Mouse (Mus musculus): Measurements from ENCODE around the gene Papss2.

The Papss2 gene

DNA sequence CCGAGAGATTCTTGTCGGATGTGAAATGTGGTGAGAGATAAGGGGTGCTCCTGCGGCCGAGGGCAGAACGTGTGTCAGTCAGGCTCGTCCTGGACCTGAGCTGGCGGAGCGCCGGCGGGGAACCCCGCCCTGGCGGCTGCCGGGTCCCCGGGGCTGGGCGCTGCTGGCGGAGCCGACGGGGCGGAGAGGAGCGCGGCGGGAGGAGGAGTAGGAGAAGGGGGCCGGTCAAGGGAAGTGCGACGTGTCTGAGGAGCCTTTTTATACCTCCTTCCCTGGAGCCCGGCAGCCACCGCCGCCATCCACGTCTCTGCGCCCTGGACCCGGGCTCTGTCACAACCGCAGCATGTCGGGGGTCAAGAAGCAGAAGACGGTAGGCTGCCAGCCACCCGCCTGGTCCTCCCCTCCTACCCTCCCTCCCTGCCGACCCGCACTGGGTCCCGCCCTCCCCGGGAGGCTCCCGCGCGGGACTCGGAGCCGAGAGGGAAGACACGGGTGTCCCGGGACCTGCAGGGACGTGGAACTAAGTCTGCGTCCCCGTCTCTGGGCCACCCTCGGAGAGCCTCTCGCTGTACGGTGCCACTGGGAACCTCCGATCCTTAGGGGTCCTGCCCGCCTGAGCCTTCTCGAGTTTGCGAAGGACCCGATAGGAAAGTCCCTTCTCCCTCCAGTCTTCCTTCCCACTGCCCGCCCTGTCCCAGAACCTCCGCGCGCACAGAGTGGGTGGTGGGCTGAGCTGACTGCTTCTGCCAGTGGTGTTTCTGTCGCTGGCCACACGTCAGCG lies at the start of gene Papss2:
Gene Papss2 (plus strand): TSS at position 285 of the 781 bp plus-strand sequence.
- in situ Hi-C loops (cut with MboI; ENCODE audit: unreplicated experiment in 2 of 2), result loop anchor here in 1 of 2 experiments (10.0 kb wide), 1 partner anchor 99 kb away; no protein-coding TSS in a partner anchor

DNA sequence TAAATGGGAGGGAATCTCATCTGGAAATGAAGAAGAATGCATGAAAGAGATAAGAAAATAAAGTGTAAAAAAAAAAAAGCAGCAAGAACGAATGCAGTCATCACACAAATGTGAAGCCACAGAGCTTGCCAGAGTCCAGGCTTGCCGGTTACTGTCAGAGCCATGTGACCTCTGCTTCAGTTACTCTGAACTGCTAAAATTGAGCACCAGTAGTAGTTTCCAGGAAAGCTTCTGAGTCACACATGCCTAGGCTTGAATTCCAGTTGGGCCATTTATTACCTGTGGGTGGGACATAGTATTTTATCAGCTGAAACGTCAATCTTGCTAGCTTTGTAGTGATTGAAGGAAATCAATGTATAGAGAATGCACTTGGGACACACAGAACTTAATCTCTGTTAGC lies 48.2 kb upstream of the Papss2 start:
- in situ Hi-C loops (cut with MboI; ENCODE audit: unreplicated experiment in 2 of 2), result no loop called here

DNA sequence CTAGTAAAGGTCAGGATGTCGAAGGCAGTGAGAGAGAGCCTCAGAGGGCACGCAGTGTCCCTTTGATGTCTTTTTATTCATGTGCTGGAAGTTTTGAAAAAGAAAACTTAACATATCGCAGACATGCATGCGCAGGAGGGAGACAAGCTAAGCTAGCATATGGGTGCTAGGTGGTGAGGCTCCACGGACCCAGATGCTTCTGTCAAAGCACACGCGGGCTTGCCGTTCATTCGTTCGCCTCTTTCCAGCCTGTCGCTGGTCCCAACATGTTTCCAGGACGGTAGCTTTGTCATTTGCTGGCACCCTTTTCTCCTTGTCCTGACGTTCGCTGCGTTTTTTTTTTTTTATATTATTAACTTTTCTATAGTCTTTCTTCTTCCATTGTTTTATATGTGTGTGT lies 47.4 kb upstream of the Papss2 start:
- in situ Hi-C loops (cut with MboI; ENCODE audit: unreplicated experiment in 2 of 2), result no loop called here

DNA sequence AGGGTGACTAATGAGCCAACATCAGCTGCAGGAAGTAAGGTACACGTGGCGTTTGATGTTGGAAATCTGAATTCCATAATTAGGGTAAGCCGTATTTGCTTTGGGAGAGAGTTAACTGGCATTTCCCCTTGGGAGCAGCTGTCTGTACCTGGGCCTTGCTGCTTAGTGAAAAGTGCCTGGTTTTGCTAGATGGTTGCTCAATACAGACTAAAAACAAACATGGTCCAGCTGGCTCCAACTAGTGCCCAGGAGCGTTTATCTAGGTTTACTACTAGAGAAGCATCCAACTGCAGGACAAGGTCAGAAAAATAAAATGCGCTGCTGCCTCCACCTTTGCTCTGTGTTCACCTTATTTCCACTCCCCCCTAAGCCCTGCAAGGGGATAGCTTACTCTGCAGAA lies 45.1 kb upstream of the Papss2 start:
- in situ Hi-C loops (cut with MboI; ENCODE audit: unreplicated experiment in 2 of 2), result no loop called here

DNA sequence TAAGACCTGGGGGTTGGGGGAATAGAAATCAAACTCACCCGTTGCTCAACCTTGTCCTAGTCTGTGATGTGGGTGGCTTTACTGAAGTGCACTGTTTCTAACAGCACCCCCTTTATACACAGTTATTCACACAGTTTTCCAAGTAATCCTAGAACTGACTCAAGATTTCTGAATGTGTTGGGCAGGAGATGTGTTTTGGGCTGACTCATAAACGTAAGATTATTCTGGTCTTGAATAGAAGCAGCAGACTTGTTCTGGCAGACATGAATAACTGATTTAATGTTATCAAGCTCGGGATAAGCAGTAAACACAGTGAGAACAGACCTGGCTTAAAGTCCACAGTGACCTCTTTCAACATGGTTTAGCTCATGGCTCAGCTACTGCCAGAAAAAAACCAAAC lies 44.1 kb upstream of the Papss2 start:
- in situ Hi-C loops (cut with MboI; ENCODE audit: unreplicated experiment in 2 of 2), result no loop called here

DNA sequence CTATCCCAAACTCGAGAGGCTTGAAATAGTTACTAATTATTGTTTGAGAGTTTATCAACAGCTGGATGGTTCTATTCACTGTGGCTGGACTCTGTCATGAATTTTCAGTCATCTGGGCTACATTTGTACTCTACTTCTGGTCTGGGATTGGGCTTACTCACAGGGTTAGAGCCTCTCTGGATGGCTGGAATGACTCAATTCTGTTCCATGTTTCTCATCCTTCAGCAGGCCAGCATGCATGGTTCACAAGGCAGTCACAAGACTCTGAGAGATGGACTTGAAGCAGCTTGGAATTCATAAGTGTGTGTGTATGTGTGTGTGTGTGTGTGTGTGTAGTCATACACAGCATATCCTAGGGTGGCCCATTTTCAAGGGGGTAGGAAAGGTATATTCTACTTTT lies 43.5 kb upstream of the Papss2 start:
- in situ Hi-C loops (cut with MboI; ENCODE audit: unreplicated experiment in 2 of 2), result no loop called here

DNA sequence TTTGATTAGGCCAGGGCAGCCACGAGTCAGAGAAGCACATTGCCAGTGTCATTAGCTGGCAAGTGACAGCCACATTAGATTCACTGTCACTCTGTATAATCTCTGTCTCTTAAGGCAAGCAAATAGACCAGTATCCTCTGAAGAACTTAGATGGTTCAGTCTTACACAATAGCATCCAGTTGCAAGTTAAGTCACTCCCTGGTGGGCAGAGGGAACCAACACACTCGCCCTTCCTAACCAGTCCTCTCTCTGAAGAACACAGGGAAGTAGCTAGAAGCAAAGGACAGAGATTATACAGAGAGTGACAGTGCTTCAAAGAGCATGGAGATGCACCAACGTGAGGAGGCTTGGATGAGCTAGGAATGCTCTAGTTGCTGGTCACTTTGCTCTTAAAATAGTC lies 42.3 kb upstream of the Papss2 start:
- in situ Hi-C loops (cut with MboI; ENCODE audit: unreplicated experiment in 2 of 2), result no loop called here

DNA sequence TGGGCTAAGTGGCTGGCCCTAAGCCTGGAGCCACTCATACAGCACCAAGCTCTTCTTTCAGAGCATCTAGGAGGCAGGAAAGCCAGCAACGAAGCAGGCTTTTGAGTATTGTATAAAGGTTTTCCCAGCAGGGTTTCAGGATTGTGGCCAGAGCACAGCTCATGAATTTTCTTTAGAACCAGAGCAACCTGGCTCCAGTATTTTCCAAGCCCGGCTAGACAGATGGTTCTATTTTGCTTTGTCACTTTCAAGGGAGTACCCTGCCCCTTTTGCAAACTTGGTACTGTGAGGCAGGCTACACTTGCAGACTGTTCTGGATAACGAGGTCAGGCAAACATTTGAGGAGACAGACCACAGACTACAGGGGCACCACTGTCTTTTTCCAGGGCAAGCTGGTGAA lies 40.3 kb upstream of the Papss2 start:
- in situ Hi-C loops (cut with MboI; ENCODE audit: unreplicated experiment in 2 of 2), result no loop called here

DNA sequence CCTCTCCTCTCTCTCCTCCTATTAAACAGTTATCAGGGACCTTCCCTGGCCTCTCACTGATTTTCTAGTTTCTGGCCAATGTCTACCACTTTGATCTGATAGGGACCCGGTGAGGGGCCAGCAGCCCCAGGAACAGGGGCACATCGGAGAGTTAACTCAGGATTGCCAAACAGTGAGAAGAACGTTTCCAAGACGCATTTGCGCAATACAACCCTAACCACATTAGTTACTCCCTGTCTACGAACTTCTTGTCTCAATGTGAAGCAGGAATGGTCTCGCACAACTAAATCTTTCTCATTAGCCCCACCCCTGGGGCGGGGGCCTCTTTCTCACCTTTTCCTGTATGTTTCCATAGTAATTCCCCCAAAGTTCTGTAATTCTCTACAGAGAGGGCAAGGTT lies 28.6 kb upstream of the Papss2 start:
- in situ Hi-C loops (cut with MboI; ENCODE audit: unreplicated experiment in 2 of 2), result no loop called here

DNA sequence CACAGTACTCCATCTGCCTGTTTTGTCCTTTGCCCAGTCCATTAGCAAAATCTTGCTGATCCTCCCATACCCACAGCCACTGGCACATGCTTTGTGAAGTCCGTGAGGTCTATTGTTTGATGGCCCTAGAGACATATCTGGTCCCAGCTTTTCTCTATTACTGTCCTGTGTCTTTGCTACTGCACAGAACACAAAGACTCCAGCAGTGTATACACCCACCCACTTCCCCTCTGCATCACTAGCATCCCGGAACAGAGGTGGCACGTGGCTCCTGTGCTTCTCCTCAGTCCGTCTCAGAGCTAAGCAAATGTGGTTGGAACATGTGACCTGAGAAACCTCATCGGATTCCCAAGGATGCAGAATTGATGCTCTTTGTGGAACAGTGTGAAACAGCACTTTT lies 28.1 kb upstream of the Papss2 start:
- in situ Hi-C loops (cut with MboI; ENCODE audit: unreplicated experiment in 2 of 2), result no loop called here

DNA sequence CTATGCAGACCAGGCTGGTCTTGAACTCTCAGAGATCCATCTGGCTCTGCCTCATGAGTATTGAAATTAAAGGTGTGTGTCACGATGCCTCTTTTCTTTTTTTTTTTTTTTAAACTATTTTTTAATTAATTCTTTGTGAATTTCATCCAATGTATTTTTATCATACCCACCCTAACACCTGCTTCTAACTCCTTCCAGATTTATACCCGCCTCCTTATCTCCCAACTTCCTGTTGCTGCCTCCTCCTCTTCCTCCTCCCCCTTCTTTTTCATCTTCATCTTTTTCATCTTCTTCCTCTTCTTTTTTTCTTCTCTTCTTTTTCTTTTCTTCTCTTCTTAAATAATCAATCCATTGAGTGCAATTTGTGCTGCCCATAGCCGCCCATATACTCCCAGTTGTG lies 27.1 kb upstream of the Papss2 start:
- in situ Hi-C loops (cut with MboI; ENCODE audit: unreplicated experiment in 2 of 2), result no loop called here

DNA sequence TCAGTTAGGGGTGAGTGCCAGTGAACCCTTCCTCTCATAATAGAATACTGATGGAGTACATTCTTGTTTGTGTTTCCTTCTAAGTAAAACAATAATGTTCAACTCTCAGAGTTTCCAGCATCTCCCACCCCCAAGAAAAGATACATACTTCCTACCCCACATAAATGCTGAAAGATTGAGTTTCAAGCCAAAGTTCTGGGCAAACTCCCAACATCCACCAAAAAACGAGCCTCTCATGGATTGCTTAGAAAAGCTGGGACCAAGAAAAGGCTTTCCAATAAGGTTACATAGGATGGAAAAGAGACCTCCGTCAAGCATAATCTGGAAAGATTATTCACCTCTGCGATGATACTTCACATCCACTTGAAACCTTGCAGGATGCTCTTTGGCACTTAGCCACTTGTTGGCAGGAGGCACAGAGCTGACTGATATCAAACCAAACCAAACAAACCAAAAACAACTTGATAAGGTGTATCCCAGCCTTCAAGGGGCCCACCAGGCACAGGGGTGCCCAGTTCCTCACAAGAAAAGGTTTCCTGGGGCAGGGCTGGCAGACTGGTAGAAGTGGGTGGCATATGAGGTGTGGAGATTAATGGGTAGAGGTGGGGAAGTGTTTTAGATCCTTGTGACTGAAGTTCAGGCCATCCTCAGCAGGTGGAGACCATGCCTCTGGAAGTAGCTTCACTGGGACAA lies 26.5 kb upstream of the Papss2 start:
- in situ Hi-C loops (cut with MboI; ENCODE audit: unreplicated experiment in 2 of 2), result no loop called here

DNA sequence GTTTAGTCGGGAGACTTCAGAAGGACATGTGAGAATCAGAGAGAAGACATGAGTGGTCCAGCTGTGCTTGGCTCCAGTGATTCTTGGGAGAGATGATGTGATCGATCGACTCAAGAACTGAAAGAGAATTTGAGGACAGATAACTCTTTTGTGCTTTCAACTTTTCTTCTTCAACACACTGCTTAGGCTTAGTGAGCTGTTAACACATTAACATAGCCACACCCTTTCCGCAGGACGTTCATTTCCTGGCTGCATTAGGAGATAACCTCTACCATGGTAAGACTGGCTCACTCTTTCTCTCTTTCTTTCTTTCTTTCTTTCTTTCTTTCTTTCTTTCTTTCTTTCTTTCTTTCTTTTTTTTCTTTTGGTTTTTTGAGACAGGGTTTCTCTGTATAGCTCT lies 25.9 kb upstream of the Papss2 start:
- in situ Hi-C loops (cut with MboI; ENCODE audit: unreplicated experiment in 2 of 2), result no loop called here

DNA sequence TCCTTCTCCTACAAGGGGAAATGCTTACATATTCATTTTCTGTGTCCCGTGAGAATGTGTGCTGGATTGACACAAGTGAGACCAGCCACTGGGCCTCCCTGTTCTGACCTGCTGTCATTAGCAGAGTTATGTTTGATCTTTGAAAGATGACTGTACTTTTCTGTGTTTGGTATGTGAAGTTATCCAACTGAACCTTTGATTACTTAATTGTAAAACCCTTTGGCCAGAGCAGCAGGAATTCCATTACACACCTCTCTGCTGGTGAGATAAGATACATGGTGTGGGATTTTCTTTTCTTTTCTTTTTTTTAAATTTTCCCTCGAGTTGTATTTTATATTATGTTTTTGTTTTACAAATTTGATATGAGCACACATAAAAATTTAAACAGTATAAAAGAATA lies 23.4 kb upstream of the Papss2 start:
- in situ Hi-C loops (cut with MboI; ENCODE audit: unreplicated experiment in 2 of 2), result no loop called here

DNA sequence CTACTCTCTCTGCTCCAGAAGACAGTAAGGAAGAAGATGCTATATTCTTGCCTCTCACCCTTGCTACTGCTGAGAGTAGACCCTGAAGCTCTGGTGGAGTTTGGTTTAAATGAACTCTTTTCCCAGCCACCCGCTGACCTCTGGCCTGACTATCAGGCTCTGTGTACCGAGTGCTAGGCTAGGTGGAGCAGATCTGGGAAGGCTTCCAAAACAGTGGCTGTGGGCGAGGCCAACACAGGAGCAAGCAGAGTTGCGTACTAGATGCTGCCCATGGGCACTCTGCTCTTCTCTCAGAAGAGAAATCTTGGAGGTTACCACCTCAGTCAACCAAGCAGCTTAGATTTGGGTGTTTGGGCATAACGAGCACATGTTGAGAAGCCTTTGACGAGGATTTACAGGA lies 22.3 kb upstream of the Papss2 start:
- in situ Hi-C loops (cut with MboI; ENCODE audit: unreplicated experiment in 2 of 2), result no loop called here

DNA sequence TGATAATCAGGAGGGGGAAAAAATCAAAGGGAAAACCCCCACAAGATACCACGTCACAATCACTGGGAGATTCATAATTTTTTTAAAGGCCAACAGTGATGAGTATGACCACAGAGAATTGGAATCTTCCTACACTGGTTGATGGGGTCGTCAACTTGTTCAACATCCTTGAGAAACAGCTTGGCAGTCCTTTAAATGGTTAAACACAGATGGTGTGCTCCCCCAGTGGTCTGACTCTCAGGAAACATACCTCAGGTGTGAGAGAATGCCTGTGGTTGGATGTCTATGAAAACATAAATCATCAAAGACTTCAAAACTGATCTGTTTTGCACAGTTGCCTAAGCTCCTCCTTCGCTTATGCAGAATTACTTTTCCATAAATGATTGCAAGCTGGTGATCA lies 20.7 kb upstream of the Papss2 start:
- in situ Hi-C loops (cut with MboI; ENCODE audit: unreplicated experiment in 2 of 2), result no loop called here

DNA sequence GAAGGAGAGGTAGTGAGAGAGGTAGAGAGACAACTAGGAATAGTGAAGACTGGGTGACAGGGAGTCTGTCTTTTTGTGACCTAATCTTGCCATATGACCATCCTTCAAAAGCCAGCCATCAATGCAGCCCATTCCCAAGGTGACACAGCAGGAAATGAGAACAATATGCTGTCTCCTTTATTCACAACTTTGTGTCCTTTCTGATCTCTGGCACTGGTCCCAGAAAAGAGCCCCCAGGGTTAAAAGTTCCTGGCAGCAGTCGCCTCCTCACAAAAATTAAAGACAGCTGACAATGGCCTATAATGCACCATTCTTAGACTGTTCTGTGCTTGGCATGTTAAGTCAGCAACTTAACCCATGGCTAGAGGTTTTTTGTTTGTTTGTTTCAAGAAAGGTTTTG lies 17.8 kb upstream of the Papss2 start:
- in situ Hi-C loops (cut with MboI; ENCODE audit: unreplicated experiment in 2 of 2), result no loop called here

DNA sequence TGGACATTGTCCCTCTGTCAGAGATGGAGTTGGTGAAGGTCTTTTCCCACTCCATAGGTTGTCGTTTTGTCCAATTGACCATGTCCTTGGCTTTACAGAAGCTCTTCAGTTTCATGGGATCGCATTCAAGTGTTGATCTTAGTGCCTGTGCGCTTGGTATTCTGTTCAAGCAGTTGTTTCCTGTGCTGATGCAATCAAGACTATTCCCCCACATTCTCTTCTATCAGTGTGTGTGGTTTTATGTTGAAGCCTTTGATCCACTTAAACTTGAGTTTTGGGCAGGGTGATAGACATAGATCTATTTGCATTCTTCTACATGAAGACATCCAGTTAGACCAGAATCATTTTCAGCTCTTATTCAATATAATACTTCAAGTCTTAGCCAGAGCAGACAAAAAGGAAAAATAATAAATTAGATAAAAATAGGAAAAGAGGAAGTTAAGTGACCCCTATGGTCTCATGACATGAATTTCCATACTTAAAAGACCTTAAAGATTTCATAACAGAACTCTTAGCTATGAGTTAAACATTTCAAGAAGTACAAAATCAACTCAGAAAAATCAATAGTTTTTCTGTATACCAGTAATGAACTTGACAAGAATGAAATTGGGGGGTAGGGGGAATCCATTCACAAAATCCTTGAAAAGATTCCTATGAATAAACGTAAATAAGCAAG lies 12.4 kb upstream of the Papss2 start:
- in situ Hi-C loops (cut with MboI; ENCODE audit: unreplicated experiment in 2 of 2), result no loop called here

DNA sequence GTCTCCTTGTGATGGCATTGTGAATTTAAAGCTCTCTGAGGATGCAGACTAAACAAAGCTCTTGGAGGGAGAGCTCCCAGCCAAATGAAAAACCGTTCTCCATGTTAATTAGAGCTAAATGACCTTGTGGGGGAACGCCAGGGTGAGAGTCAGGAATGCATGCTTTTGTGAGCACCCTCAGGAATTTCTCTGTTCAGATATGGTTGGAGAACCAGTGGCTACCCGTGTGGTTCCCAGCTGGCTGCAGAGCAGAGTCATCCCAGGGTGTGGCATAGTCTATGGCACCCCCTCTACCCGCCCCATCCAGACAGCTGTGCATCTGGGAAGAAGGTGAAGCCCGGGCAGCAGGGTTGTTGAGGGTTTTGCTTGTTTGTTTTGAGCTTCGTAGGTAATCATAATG lies 7.9 kb upstream of the Papss2 start:
- in situ Hi-C loops (cut with MboI; ENCODE audit: unreplicated experiment in 2 of 2), result no loop called here

DNA sequence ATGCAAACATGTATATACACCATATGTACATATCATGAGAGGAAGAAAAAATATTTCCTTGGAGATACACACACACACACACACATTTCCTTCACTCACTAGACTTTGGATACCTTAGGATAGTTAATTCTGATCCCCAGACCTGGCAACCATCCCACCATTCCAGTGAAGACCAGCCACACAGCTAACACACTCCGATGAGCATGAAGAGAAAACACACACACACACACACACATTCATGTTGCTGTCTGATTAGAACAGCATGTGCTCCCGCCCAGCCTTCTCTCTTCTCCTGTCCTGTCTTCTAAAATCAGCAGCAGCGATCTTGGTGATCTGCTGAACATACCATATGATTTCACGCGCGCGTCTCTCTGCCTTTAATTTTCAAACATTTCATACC lies 2.8 kb upstream of the Papss2 start:
- in situ Hi-C loops (cut with MboI; ENCODE audit: unreplicated experiment in 2 of 2), result loop anchor here (5.0 to 10.0 kb wide), 2 partner anchors 95 to 102 kb away; no protein-coding TSS in a partner anchor

DNA sequence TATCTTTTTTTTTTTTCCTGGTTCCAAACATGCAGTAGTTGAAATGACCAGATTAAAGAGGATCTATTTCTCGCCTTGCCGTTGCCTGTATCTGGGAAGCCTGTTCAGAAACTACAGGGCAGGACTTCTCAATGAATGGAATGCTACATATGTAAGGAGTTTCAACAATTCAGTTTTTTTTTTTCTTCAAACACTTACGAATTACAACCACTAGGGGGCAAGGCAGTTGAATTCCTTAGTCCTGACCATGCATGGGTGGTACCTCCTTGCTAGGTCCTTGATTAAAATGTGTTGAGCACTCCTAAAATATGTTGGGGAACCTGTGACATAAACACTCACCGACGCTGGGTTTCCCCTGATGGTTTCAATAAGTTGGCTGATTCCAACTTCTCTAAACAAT lies 1.7 kb upstream of the Papss2 start:
- in situ Hi-C loops (cut with MboI; ENCODE audit: unreplicated experiment in 2 of 2), result loop anchor here (5.0 to 10.0 kb wide), 2 partner anchors 93 to 101 kb away; no protein-coding TSS in a partner anchor

DNA sequence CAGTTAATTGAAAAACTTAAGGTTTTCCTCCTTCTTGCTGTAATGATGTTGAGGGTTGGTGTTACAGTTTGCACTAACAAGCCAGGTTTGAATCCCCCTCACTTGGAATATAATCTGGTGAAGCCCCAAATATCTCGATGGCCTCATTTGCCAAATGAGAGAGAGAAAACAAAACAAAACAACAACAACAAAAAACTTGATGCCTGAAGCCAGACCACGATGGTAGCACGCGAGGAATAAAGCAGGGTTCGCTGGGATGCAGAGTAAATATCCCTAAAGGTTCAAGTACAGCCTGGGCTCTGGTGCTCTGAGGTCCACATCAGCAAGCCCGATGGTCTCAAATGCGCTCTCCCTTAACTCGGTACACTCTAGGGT lies 472 bp upstream of the Papss2 start:
- in situ Hi-C loops (cut with MboI; ENCODE audit: unreplicated experiment in 2 of 2), result loop anchor here in 1 of 2 experiments (10.0 kb wide), 1 partner anchor 100 kb away; no protein-coding TSS in a partner anchor
